Mouse (Mus musculus) lung, embryonic 16.5 days (tissue): ENCODE results near the gene Fbxl13. TPM values are rescaled to one million over a fixed set of nuclear protein-coding genes. Genes with fewer than 3 reads are reported as not detected.

Experiments used
- ATAC-seq: fragments of 200-750 bp; cut with Nextera tagmentation; 2 replicates; pipeline ENCODE4 v1.8.0; 2017; ENCODE audit warnings: low read depth, mild to moderate bottlenecking, moderate library complexity
- H3K27ac ChIP-seq: fragments of 300-500 bp; sonication (generic); 2 replicates; pipeline ENCODE4 v1.5.1; 2014; ENCODE audit warnings: mild to moderate bottlenecking, control low read depth, low read length
- H3K27me3 ChIP-seq: fragments of 300-500 bp; sonication (generic); 2 replicates; pipeline ENCODE4 v1.6.1; 2014; ENCODE audit warnings: low read depth, low read length, mixed read lengths; ENCODE audit not compliant: control insufficient read depth, insufficient read depth
- H3K36me3 ChIP-seq: fragments of 300-500 bp; sonication (generic); 2 replicates; pipeline ENCODE4 v1.6.1; 2014; ENCODE audit warnings: low read length; ENCODE audit not compliant: control insufficient read depth, insufficient read depth
- H3K4me1 ChIP-seq: fragments of 300-500 bp; sonication (generic); replicated peaks from 2 replicates; pipeline ENCODE4 v1.6.1; 2014; ENCODE audit warnings: low read length, mixed read lengths; ENCODE audit not compliant: control insufficient read depth, insufficient read depth
- H3K4me2 ChIP-seq: fragments of 300-500 bp; sonication (generic); 2 replicates; pipeline ENCODE4 v1.6.1; 2014; ENCODE audit warnings: low read depth, low read length, control low read depth
- H3K4me3 ChIP-seq: fragments of 300-500 bp; sonication (generic); 2 replicates; pipeline ENCODE4 v1.5.1; 2014; ENCODE audit warnings: mild to moderate bottlenecking, low read length, control low read depth
- H3K9ac ChIP-seq: fragments of 300-500 bp; sonication (generic); 2 replicates; pipeline ENCODE4 v1.6.1; 2014; ENCODE audit warnings: low read length, control low read depth
- H3K9me3 ChIP-seq: fragments of 300-500 bp; sonication (generic); 2 replicates; pipeline ENCODE4 v1.6.1; 2016; ENCODE audit warnings: low read length; ENCODE audit not compliant: control insufficient read depth
- WGBS: fragments of 180-500 bp; shearing (Covaris S2); extraction: QIAGEN DNeasy Blood & Tissue Kit; methylation state at CpG from one replicate; pipeline ENCODE4 v1.1.7; 2014; 5-methylcytosine and 5-hydroxymethylcytosine counted together
- polyA plus RNA-seq: library from polyadenylated mRNA; unstranded; fragments of >200 nt; fragmentation: Nextera tagmentation; extraction: Ambion mirVana; gene quantifications from 2 replicates; pipeline ENCODE4 v1.2.1, GENCODE M21; 2015

Fbxl13 gene
- polyA plus RNA-seq, 1 experiment from 2014 or later = 0.97 TPM

DNA sequence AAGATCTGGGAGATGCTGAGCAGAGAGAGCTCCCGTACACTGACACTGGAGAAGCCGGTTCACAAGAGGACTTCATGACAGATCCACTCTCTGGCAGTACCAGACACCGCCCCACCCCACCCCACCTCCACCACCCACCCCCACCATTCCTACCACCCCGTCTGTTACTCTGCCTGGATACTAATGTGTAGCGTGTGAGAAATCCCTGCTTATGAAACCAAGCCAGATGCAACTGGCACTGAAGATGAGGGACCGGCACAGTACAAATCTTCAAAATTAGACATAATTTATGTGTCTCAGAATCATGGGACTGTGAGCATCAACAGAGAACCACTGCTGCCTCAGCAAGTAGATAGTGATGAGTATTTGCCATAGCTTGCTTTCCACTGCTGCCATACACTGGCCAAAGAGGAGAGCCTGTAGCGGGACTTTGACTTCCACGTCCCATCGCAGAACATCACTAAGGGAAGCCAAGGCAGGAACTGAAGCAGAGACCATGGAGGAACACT lies 52.2 kb downstream of the Fbxl13 start:
- no peak overlapping the region for H3K27ac ChIP-seq
- H3K4me3 ChIP-seq = no peak overlapping the region
- no peak overlapping the region for H3K9ac ChIP-seq
- no peaks in the 10 kb centered on the region for H3K4me1 ChIP-seq
- H3K4me2 ChIP-seq = no peak overlapping the region
- H3K36me3 ChIP-seq = no peaks in the 10 kb centered on the region
- H3K9me3 ChIP-seq = no peaks in the 10 kb centered on the region
- no peak for ATAC-seq
- no peaks in the 10 kb centered on the region for H3K27me3 ChIP-seq
- 87% methylated on average over 9 of the region's 9 CpGs for WGBS

DNA sequence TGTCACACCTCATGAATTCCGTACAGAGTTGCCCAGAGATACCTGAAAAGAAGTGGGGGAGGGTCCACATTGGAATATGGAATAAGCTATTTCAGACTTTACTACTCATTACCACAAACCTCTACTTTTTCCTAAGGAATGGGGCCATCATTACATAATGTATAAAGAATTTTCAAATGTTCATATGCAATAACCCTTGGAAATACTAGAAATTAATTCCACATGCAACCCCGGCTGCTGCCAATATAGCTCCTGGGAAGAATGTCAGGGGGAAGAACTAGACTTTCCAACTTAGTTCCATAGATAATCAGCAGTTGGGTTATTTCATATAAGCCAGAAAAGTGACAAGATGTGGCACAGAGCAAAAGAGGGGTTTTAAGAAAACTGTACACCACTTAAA lies 53.3 kb downstream of the Fbxl13 start:
- no peak for ATAC-seq
- no peak overlapping the region for H3K4me2 ChIP-seq
- no peak overlapping the region for H3K4me3 ChIP-seq
- H3K9ac ChIP-seq = no peak overlapping the region
- whole genome bisulfite sequencing = 71% methylated on average over 2 of the region's 2 CpGs
- H3K4me1 ChIP-seq = no peaks in the 10 kb centered on the region
- H3K36me3 ChIP-seq = no peaks in the 10 kb centered on the region
- no peaks in the 10 kb centered on the region for H3K27me3 ChIP-seq
- no peak overlapping the region for H3K27ac ChIP-seq
- H3K9me3 ChIP-seq = no peaks in the 10 kb centered on the region

DNA sequence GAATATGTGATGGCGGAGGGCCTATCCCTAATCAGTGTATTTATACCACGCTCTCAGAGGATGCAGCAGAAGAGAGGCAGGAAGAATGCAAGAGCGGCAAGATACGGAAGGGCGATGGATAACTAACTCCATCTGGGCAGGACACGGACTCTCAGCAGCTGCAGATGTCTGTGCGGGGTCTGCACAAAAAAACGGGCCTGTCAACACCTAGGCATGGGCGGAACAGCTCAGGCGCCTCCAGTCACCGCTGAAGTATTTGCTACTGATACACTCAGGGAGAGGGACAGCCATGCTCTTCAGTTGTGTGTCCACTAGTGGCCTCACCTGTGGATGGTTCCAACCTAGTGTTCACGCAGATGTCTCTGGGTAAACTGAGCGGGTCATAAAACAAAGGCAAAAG lies 57.2 kb downstream of the Fbxl13 start:
- Histone ChIP-seq H3K4me2 (no peak overlapping the region), H3K9me3 (no peaks in the 10 kb centered on the region), H3K4me3 (no peak overlapping the region), H3K27ac (no peak overlapping the region), H3K9ac (no peak overlapping the region), H3K27me3 (no peaks in the 10 kb centered on the region), H3K36me3 (no peaks in the 10 kb centered on the region), H3K4me1 (no peaks in the 10 kb centered on the region)
- WGBS = 66% methylated on average over 13 of the region's 13 CpGs
- ATAC-seq = no peak

DNA sequence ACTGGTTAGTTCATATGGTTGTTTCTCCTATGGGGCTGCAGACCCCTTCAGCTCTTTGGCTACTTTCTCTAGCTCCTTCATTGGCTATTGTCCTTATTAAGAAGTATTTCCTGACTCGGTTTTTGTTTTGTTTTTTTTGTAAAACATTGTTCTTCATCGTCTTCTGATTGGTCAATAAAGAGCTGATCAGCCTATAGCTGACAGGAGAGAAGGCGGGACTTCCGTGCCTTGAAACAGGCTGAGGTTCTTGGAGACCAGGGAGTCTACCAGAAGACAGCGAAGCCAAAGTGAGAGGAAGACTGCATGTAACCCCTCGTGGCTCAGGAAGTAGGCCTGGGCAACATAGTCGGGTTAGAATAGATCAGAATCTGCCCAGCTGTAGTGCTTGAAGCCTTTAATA lies 57.8 kb downstream of the Fbxl13 start:
- ATAC-seq = no peak
- no peak overlapping the region for H3K9ac ChIP-seq
- 68% methylated on average over 7 of the region's 7 CpGs for WGBS
- H3K27ac ChIP-seq = no peak overlapping the region
- H3K36me3 ChIP-seq = no peaks in the 10 kb centered on the region
- H3K4me2 ChIP-seq = no peak overlapping the region
- no peaks in the 10 kb centered on the region for H3K27me3 ChIP-seq
- H3K4me3 ChIP-seq = no peak overlapping the region
- H3K4me1 ChIP-seq = no peaks in the 10 kb centered on the region
- no peaks in the 10 kb centered on the region for H3K9me3 ChIP-seq

DNA sequence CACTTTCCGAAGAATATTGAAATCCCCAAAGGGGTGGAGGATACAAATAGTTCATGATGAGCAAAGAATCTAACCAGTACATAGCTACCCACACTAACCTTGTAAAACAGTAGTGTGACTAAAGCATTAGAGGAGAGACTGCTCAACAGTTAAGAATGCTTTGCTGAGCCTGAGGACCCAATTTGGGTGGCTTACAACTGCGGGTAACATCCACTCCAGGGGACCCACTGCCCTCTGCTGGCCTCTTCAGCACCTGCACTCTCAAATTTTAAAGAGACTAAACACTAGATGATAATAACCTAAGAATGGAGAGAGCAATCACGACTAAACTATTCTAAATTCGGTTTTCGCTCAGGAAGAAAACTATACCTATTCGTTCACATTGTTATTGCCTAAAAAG lies 58.7 kb downstream of the Fbxl13 start:
- no peaks in the 10 kb centered on the region for H3K36me3 ChIP-seq
- H3K4me1 ChIP-seq = no peaks in the 10 kb centered on the region
- H3K27me3 ChIP-seq = no peaks in the 10 kb centered on the region
- H3K4me2 ChIP-seq = no peak overlapping the region
- H3K27ac ChIP-seq = no peak overlapping the region
- no peak overlapping the region for H3K4me3 ChIP-seq
- H3K9ac ChIP-seq = no peak overlapping the region
- WGBS = 45% methylated on average over 6 of the region's 6 CpGs
- no peak for ATAC-seq
- no peaks in the 10 kb centered on the region for H3K9me3 ChIP-seq

DNA sequence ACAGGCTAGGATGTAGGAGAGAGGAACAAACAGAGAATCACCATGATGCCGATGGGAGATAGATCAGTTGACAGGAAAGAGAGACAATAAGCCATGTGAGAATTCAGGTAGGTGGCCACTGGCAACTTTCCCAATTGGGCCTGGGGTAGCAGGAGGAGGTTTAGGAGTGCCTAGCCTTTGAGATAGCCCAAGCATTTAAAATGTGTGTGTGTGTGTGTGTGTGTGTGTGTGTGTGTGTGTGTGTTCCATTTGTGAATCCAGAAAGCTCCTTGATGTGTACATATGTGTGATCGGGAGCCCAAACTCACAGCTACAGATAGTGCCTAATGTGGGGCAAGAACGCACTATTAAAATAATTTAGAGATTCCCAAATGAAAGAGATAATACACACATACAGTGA lies 67.3 kb downstream of the Fbxl13 start:
- no peaks in the 10 kb centered on the region for H3K4me1 ChIP-seq
- no peaks in the 10 kb centered on the region for H3K9me3 ChIP-seq
- H3K9ac ChIP-seq = no peak overlapping the region
- 87% methylated on average over 3 of the region's 3 CpGs for WGBS
- no peaks in the 10 kb centered on the region for H3K27me3 ChIP-seq
- no peak for ATAC-seq
- H3K4me2 ChIP-seq = no peak overlapping the region
- no peak overlapping the region for H3K4me3 ChIP-seq
- no peak overlapping the region for H3K27ac ChIP-seq
- H3K36me3 ChIP-seq = no peaks in the 10 kb centered on the region

DNA sequence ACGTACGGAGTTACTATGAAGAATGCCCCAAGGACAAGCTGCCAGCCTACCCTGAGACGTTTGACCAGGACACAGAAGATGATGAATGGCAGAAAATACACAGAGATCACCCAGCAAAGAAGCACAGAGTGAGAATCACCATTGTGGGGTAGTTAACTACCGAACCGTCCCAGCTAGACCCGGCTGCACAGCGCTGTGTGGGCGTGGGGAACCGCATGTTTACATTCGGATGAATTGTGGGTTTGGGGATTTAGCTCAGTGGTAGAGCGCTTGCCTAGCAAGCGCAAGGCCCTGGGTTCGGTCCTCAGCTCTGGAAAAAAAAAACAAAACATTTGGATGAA lies 70.3 kb downstream of the Fbxl13 start:
- 76% methylated on average over 13 of the region's 13 CpGs for WGBS
- no peak overlapping the region for H3K4me2 ChIP-seq
- H3K4me1 ChIP-seq = no peaks in the 10 kb centered on the region
- no peaks in the 10 kb centered on the region for H3K27me3 ChIP-seq
- H3K9me3 ChIP-seq = no peaks in the 10 kb centered on the region
- no peak overlapping the region for H3K9ac ChIP-seq
- ATAC-seq = no peak
- H3K36me3 ChIP-seq = no peaks in the 10 kb centered on the region
- no peak overlapping the region for H3K27ac ChIP-seq
- no peak overlapping the region for H3K4me3 ChIP-seq

DNA sequence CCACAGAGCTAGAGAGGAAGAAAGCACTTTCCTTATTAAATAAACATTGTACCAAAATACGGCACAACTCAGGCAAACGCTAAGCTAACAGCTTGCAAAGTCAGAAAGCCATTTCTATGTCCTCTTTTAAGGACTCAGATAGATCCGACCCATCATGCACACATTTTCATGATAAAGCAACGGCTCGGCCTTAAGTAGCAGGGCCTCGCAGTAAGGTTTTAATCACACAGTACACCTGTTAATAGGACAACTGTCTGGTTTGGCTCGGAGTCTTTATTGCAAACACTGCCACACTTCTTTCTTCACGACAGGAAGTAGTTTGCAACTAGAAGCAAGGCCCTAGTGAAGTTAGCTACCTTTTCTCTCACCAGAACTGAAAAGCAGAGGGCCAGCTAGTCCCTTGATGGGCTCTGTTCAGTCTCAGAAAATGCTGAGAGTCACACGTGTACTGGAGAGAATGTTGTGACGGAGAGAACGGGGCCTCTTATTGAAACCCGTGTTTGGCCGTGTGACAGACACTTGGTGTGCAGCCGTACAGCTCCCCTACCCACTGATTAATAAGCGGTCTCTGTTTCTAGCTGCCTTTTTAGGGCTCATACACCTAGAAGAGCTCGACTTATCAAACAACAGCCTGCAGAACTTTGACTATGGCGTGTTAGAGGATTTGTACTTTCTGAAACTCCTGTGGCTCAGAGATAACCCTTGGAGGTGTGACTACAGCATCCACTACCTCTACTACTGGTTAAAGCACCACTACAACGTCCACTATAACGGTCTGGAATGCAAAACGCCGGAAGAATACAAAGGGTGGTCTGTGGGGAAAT lies 70.8 kb downstream of the Fbxl13 start:
- no peak overlapping the region for H3K27ac ChIP-seq
- H3K9ac ChIP-seq = no peak overlapping the region
- WGBS = 52% methylated on average over 21 of the region's 21 CpGs
- H3K9me3 ChIP-seq = no peaks in the 10 kb centered on the region
- no peaks in the 10 kb centered on the region for H3K4me1 ChIP-seq
- no peak overlapping the region for H3K4me3 ChIP-seq
- H3K27me3 ChIP-seq = no peaks in the 10 kb centered on the region
- ATAC-seq = no peak
- no peak overlapping the region for H3K4me2 ChIP-seq
- H3K36me3 ChIP-seq = no peaks in the 10 kb centered on the region

DNA sequence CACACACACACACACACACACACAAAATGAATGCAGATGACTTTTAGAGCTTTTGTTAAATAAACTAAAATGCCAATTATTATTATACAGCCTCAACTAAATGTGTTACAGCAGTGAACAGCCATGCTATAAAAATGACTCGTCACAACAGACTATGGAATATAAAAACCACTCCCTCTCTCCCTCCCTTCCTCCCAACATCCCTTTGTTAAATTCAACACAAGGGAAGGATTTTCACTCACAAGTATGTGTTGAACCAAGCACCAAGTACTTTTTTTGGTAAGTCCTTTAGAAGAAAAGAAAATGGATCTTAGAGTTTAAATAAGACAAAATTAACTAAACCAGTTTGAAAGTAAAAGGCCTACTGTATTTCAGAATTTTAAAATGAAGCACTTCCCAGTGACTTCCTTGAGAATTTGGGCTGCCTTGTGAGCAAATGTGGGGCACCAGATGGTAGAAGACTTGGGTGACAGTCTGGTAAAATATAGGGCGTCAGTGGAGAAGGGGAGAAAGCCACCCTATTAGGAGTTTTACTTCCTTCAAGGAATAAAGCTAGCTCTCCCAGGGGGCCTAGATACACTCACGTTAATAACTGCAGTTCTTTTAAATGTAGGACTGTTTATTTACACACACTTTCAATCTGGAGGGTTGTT lies 72.5 kb downstream of the Fbxl13 start:
- ATAC-seq = no peak
- no peak overlapping the region for H3K4me2 ChIP-seq
- 59% methylated on average over 3 of the region's 3 CpGs for WGBS
- H3K9ac ChIP-seq = no peak overlapping the region
- H3K9me3 ChIP-seq = no peaks in the 10 kb centered on the region
- no peaks in the 10 kb centered on the region for H3K4me1 ChIP-seq
- no peak overlapping the region for H3K4me3 ChIP-seq
- H3K36me3 ChIP-seq = no peaks in the 10 kb centered on the region
- no peaks in the 10 kb centered on the region for H3K27me3 ChIP-seq
- H3K27ac ChIP-seq = no peak overlapping the region
